Mouse (Mus musculus): ENCODE data around the gene Abca14.

DNA sequence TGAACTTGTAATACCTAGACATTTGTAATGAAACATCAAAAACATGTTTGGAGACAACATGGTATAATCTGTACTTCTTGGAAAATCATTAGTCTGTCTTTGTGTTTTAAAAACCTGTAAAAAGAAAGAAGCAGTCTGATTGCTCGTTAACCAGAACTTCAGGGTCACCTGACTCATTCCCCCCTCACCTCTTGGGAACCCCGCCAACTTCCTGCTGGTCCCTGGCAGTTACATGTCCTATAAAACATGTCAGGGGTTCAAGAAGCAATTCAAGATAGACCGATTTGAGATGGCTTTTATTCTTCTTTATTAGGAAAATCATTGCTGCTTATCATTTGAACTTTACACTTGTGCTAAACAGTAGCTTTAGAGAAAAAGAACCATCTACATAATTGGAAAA lies 81.5 kb downstream of the Abca14 start:
- TF ChIP-seq CTCF (IDR thresholded peaks at IDR 0.05; ENCODE audit: low read depth) (no peak), EP300 (IDR thresholded peaks at IDR 0.05; ENCODE audit: low read depth) (no peak)

All from liver, embryonic 14.5 days (tissue).